Mouse (Mus musculus) testis, adult 2 months (tissue): Measurements from ENCODE around the gene Mat2a. TPM values are rescaled to one million over a fixed set of nuclear protein-coding genes. Genes with fewer than 3 reads are reported as not detected.
"Not testable (repeated sequence)": the region's sequence is repeated elsewhere in the genome, so short reads cannot be mapped to it uniquely, and the experiment has no call there.

Experiments
- H3K27ac ChIP-seq: fragments of 200-500 bp; 2 replicates; pipeline ENCODE4 v1.5.1; 2012; ENCODE audit warnings: low read depth, low read length; ENCODE audit not compliant: control insufficient read depth, insufficient read depth
- H3K27me3 ChIP-seq: fragments of 200-500 bp; 2 replicates; pipeline ENCODE4 v1.6.1; 2012; ENCODE audit warnings: mild to moderate bottlenecking, low read length, moderate library complexity; ENCODE audit not compliant: control insufficient read depth, insufficient read depth
- H3K36me3 ChIP-seq: fragments of 200-500 bp; 2 replicates; pipeline ENCODE4 v1.6.1; 2012; ENCODE audit warnings: mild to moderate bottlenecking, low read length; ENCODE audit not compliant: control insufficient read depth, insufficient read depth
- H3K4me1 ChIP-seq: fragments of 200-500 bp; 2 replicates; pipeline ENCODE4 v1.6.1; 2012; ENCODE audit warnings: low read length; ENCODE audit not compliant: control insufficient read depth, insufficient read depth
- H3K4me3 ChIP-seq: fragments of 200-500 bp; 2 replicates; pipeline ENCODE4 v1.5.1; 2012; ENCODE audit warnings: low read depth, mild to moderate bottlenecking, low read length, moderate library complexity, mixed read lengths; ENCODE audit not compliant: control insufficient read depth
- CTCF ChIP-seq: fragments of 200-500 bp; IDR thresholded peaks from 2 replicates; pipeline ENCODE4 v1.5.1; 2012; ENCODE audit warnings: low read depth, mild to moderate bottlenecking, inconsistent platforms, low read length, moderate library complexity; ENCODE audit not compliant: control insufficient read depth, insufficient read depth, insufficient replicate concordance
- POLR2A ChIP-seq: fragments of 200-500 bp; IDR thresholded peaks from 2 replicates; pipeline ENCODE4 v1.6.1; 2012; ENCODE audit warnings: low read depth, mild to moderate bottlenecking, inconsistent platforms, low read length, moderate library complexity; ENCODE audit not compliant: control insufficient read depth
- polyA plus RNA-seq: library from polyadenylated mRNA; depleted of rRNA; stranded (reverse); fragments of >200 nt; gene quantifications from 2 replicates; pipeline ENCODE4 v1.2.3, GENCODE M21; 2012

The Mat2a gene
- polyA plus RNA-seq, 1 experiment = 67.4 TPM

GRCm38 (mm10) chr6:72479645-72480421 lies 40.5 kb upstream of the Mat2a start:
- no peak for TF ChIP-seq POLR2A
- no peak for TF ChIP-seq CTCF
- H3K4me3 ChIP-seq = no peak overlapping the region
- H3K27me3 ChIP-seq = no peaks in the 10 kb centered on the region
- H3K27ac ChIP-seq = no peak overlapping the region
- H3K36me3 ChIP-seq = no peaks in the 10 kb centered on the region
- no peaks in the 10 kb centered on the region for H3K4me1 ChIP-seq

GRCm38 (mm10) chr6:72478691-72479090 lies 39.3 kb upstream of the Mat2a start:
- not testable (repeated sequence) for H3K36me3 ChIP-seq, H3K27me3 ChIP-seq, H3K4me1 ChIP-seq, H3K4me3 ChIP-seq, H3K27ac ChIP-seq

- no peak overlapping the region for H3K4me3 ChIP-seq
- peak overlapping the region; percentile 14 for H3K27ac ChIP-seq
- H3K36me3 ChIP-seq = no peaks in the 10 kb centered on the region
- TF ChIP-seq CTCF = no peak
- TF ChIP-seq POLR2A = no peak
- no peaks in the 10 kb centered on the region for H3K4me1 ChIP-seq
- H3K27me3 ChIP-seq = no peaks in the 10 kb centered on the region
Observed at GRCm38 (mm10) chr6:72477621-72478020, 38.3 kb upstream of the Mat2a start.

GRCm38 (mm10) chr6:72476836-72477235 lies 37.5 kb upstream of the Mat2a start:
- Histone ChIP-seq H3K27ac (no peak overlapping the region), H3K36me3 (no peaks in the 10 kb centered on the region), H3K4me1 (no peaks in the 10 kb centered on the region), H3K4me3 (no peak overlapping the region), H3K27me3 (no peaks in the 10 kb centered on the region)
- TF ChIP-seq POLR2A (no peak), CTCF (no peak)

GRCm38 (mm10) chr6:72475221-72475985 lies 36.0 kb upstream of the Mat2a start:
- Histone ChIP-seq H3K4me1 (no peaks in the 10 kb centered on the region), H3K27me3 (no peaks in the 10 kb centered on the region), H3K36me3 (no peaks in the 10 kb centered on the region), H3K27ac (no peak overlapping the region), H3K4me3 (no peak overlapping the region)
- no peak for TF ChIP-seq POLR2A
- no peak for TF ChIP-seq CTCF

GRCm38 (mm10) chr6:72473264-72474041 lies 34.1 kb upstream of the Mat2a start:
- H3K36me3 ChIP-seq = no peaks in the 10 kb centered on the region
- no peaks in the 10 kb centered on the region for H3K4me1 ChIP-seq
- TF ChIP-seq POLR2A (no peak), CTCF (no peak)
- H3K27ac ChIP-seq = no peak overlapping the region
- H3K4me3 ChIP-seq = no peak overlapping the region
- H3K27me3 ChIP-seq = no peaks in the 10 kb centered on the region

- no peak overlapping the region for H3K27ac ChIP-seq
- H3K36me3 ChIP-seq = no peaks in the 10 kb centered on the region
- no peak for TF ChIP-seq POLR2A
- TF ChIP-seq CTCF = no peak
- no peaks in the 10 kb centered on the region for H3K27me3 ChIP-seq
- H3K4me3 ChIP-seq = no peak overlapping the region
- H3K4me1 ChIP-seq = no peaks in the 10 kb centered on the region
Observed at GRCm38 (mm10) chr6:72466171-72466570, 26.8 kb upstream of the Mat2a start.
